Mouse (Mus musculus): ENCODE results near the gene Slc9a3r1. TPM values are rescaled to one million over a fixed set of nuclear protein-coding genes. Genes with fewer than 3 reads are reported as not detected.

Slc9a3r1 gene
- 28.8 TPM in 2 replicates for polyA plus RNA-seq (2015; fragmentation: Nextera tagmentation; extraction: Ambion mirVana)

GRCm38 (mm10) chr11:115162832-115163480, at the start of gene Slc9a3r1:
Slc9a3r1 (plus strand) TSS chr11:115163341.
- no peak within 1 kb of the TSS for H3K27ac ChIP-seq
- peak; percentile 98 for ATAC-seq
- H3K4me3 ChIP-seq, result peak within 1 kb of the TSS; percentile 51
- peak within 1 kb of the TSS; percentile 82 for H3K4me2 ChIP-seq
- under 1% methylated on average over 47 of the region's 47 CpGs for WGBS
- H3K9ac ChIP-seq, result peak within 1 kb of the TSS; percentile 68
- H3K27me3 ChIP-seq, result peaks cover 49% of the 10 kb centered on the region
- no peaks in the 10 kb centered on the region for H3K9me3 ChIP-seq (replicated peaks)
- peaks cover 34% of the 10 kb centered on the region for H3K4me1 ChIP-seq
- H3K36me3 ChIP-seq (ENCODE audit: poor library complexity, severe bottlenecking), result no peaks in the 10 kb centered on the region

- 78% methylated on average over 9 of the region's 9 CpGs for WGBS
- Histone ChIP-seq H3K27me3 (no peaks in the 10 kb centered on the region), H3K4me2 (no peak overlapping the region), H3K36me3 (ENCODE audit: poor library complexity, severe bottlenecking) (no peaks in the 10 kb centered on the region), H3K4me3 (no peak overlapping the region), H3K4me1 (no peaks in the 10 kb centered on the region), H3K9me3 (replicated peaks) (no peaks in the 10 kb centered on the region), H3K27ac (no peak overlapping the region), H3K9ac (no peak overlapping the region)
- ATAC-seq, result no peak
Measured at GRCm38 (mm10) chr11:115119409-115119808, 43.7 kb upstream of the Slc9a3r1 start.

- 83% methylated on average over 4 of the region's 4 CpGs for WGBS
- Histone ChIP-seq H3K9ac (no peak overlapping the region), H3K4me2 (no peak overlapping the region), H3K27me3 (no peaks in the 10 kb centered on the region), H3K36me3 (ENCODE audit: poor library complexity, severe bottlenecking) (no peaks in the 10 kb centered on the region), H3K9me3 (replicated peaks) (no peaks in the 10 kb centered on the region), H3K27ac (no peak overlapping the region), H3K4me3 (no peak overlapping the region), H3K4me1 (no peaks in the 10 kb centered on the region)
- ATAC-seq, result no peak
Measured at GRCm38 (mm10) chr11:115128483-115128882, 34.7 kb upstream of the Slc9a3r1 start.

GRCm38 (mm10) chr11:115129508-115130126, 33.5 kb upstream of the Slc9a3r1 start:
- ATAC-seq, result no peak
- H3K27me3 ChIP-seq, result no peaks in the 10 kb centered on the region
- no peak overlapping the region for H3K9ac ChIP-seq
- no peak overlapping the region for H3K4me2 ChIP-seq
- H3K4me1 ChIP-seq, result no peaks in the 10 kb centered on the region
- H3K4me3 ChIP-seq, result no peak overlapping the region
- 88% methylated on average over 13 of the region's 13 CpGs for WGBS
- H3K9me3 ChIP-seq (replicated peaks), result no peaks in the 10 kb centered on the region
- no peak overlapping the region for H3K27ac ChIP-seq
- no peaks in the 10 kb centered on the region for H3K36me3 ChIP-seq (ENCODE audit: poor library complexity, severe bottlenecking)

GRCm38 (mm10) chr11:115131768-115132381, 31.3 kb upstream of the Slc9a3r1 start:
- WGBS, result 86% methylated on average over 8 of the region's 8 CpGs
- Histone ChIP-seq H3K36me3 (ENCODE audit: poor library complexity, severe bottlenecking) (no peaks in the 10 kb centered on the region), H3K4me1 (no peaks in the 10 kb centered on the region), H3K27ac (no peak overlapping the region), H3K4me3 (no peak overlapping the region), H3K4me2 (no peak overlapping the region), H3K9ac (no peak overlapping the region), H3K27me3 (no peaks in the 10 kb centered on the region), H3K9me3 (replicated peaks) (no peaks in the 10 kb centered on the region)
- no peak for ATAC-seq

GRCm38 (mm10) chr11:115133800-115134199, 29.3 kb upstream of the Slc9a3r1 start, which contains the start of gene Cd300lf:
Cd300lf (minus strand) TSS chr11:115133992.
- Histone ChIP-seq H3K36me3 (ENCODE audit: poor library complexity, severe bottlenecking) (no peaks in the 10 kb centered on the region), H3K27ac (no peak within 1 kb of the TSS), H3K4me2 (no peak within 1 kb of the TSS), H3K9me3 (replicated peaks) (no peaks in the 10 kb centered on the region), H3K4me3 (no peak within 1 kb of the TSS), H3K4me1 (no peaks in the 10 kb centered on the region), H3K9ac (no peak within 1 kb of the TSS), H3K27me3 (no peaks in the 10 kb centered on the region)
- ATAC-seq, result no peak
- 83% methylated on average over 8 of the region's 8 CpGs for WGBS

GRCm38 (mm10) chr11:115138597-115139262, 24.4 kb upstream of the Slc9a3r1 start:
- no peaks in the 10 kb centered on the region for H3K9me3 ChIP-seq (replicated peaks)
- H3K9ac ChIP-seq, result no peak overlapping the region
- H3K4me3 ChIP-seq, result no peak overlapping the region
- no peaks in the 10 kb centered on the region for H3K36me3 ChIP-seq (ENCODE audit: poor library complexity, severe bottlenecking)
- H3K4me1 ChIP-seq, result no peaks in the 10 kb centered on the region
- no peak for ATAC-seq
- no peak overlapping the region for H3K27ac ChIP-seq
- H3K4me2 ChIP-seq, result no peak overlapping the region
- H3K27me3 ChIP-seq, result no peaks in the 10 kb centered on the region
- 78% methylated on average over 5 of the region's 5 CpGs for WGBS

- H3K9ac ChIP-seq, result no peak overlapping the region
- no peak for ATAC-seq
Measured at GRCm38 (mm10) chr11:115141970-115142369, 21.2 kb upstream of the Slc9a3r1 start.

GRCm38 (mm10) chr11:115147813-115148212, 15.3 kb upstream of the Slc9a3r1 start:
- H3K9me3 ChIP-seq (replicated peaks), result 0 out of 2 replicates have a peak, but pooled peaks cover 3% of the 10 kb centered on the region
- H3K9ac ChIP-seq, result no peak overlapping the region
- 91% methylated on average over 4 of the region's 4 CpGs for WGBS
- peaks cover 11% of the 10 kb centered on the region for H3K4me1 ChIP-seq
- ATAC-seq, result no peak
- peaks cover 3% of the 10 kb centered on the region for H3K27me3 ChIP-seq
- no peak overlapping the region for H3K27ac ChIP-seq
- H3K4me2 ChIP-seq, result no peak overlapping the region
- no peak overlapping the region for H3K4me3 ChIP-seq
- H3K36me3 ChIP-seq (ENCODE audit: poor library complexity, severe bottlenecking), result no peaks in the 10 kb centered on the region

More at GRCm38 (mm10) chr11:115141970-115142369, 21.2 kb upstream of the Slc9a3r1 start:
- Histone ChIP-seq H3K27me3 (no peaks in the 10 kb centered on the region), H3K27ac (no peak overlapping the region), H3K4me2 (no peak overlapping the region), H3K4me3 (no peak overlapping the region), H3K4me1 (no peaks in the 10 kb centered on the region), H3K36me3 (ENCODE audit: poor library complexity, severe bottlenecking) (no peaks in the 10 kb centered on the region), H3K9me3 (replicated peaks) (no peaks in the 10 kb centered on the region)
- WGBS, result 84% methylated on average over 2 of the region's 2 CpGs

- no peak for ATAC-seq
- WGBS, result 86% methylated on average over 6 of the region's 6 CpGs
- H3K9me3 ChIP-seq (replicated peaks), result 0 out of 2 replicates have a peak, but pooled peaks cover 3% of the 10 kb centered on the region
- H3K9ac ChIP-seq, result no peak overlapping the region
- H3K27ac ChIP-seq, result no peak overlapping the region
- H3K4me2 ChIP-seq, result no peak overlapping the region
- peaks cover 32% of the 10 kb centered on the region for H3K27me3 ChIP-seq
- peaks cover 19% of the 10 kb centered on the region for H3K4me1 ChIP-seq
- H3K4me3 ChIP-seq, result no peak overlapping the region
- H3K36me3 ChIP-seq (ENCODE audit: poor library complexity, severe bottlenecking), result no peaks in the 10 kb centered on the region
Measured at GRCm38 (mm10) chr11:115150741-115151254, 12.3 kb upstream of the Slc9a3r1 start.

GRCm38 (mm10) chr11:115151755-115152429, 11.2 kb upstream of the Slc9a3r1 start:
- peak; percentile 84 for ATAC-seq
- Histone ChIP-seq H3K4me1 (peaks cover 19% of the 10 kb centered on the region), H3K4me2 (peak overlapping the region; percentile 65), H3K36me3 (ENCODE audit: poor library complexity, severe bottlenecking) (no peaks in the 10 kb centered on the region), H3K9me3 (replicated peaks) (0 out of 2 replicates have a peak, but pooled peaks cover 3% of the 10 kb centered on the region), H3K27me3 (peaks cover 40% of the 10 kb centered on the region), H3K9ac (peak overlapping the region; percentile 60), H3K4me3 (peak overlapping the region; percentile 35), H3K27ac (no peak overlapping the region)
- 7% methylated on average over 15 of the region's 15 CpGs for WGBS

Data from forebrain, embryonic 13.5 days (tissue).